Mouse (Mus musculus) adrenal gland, postnatal 10 days (tissue): Measurements from ENCODE around the gene Cxcl5. TPM values are rescaled to one million over a fixed set of nuclear protein-coding genes. Genes with fewer than 3 reads are reported as not detected.
"Not testable (repeated sequence)": the region's sequence is repeated elsewhere in the genome, so short reads cannot be mapped to it uniquely, and the experiment has no call there.

Source experiments
- DNase-seq: peaks from one replicate; pipeline ENCODE4 v3.0.0; 2021; ENCODE audit warnings: mixed read lengths
- microRNA-seq: library from miRNA; unstranded; fragments of <30 nt; microRNA quantifications from one replicate; pipeline ENCODE4 v1.2.0, GENCODE M21; 2021
- total RNA-seq, 2 experiments: library from RNA; stranded (reverse); gene quantifications; 2 replicates each; pipeline ENCODE4 v1.2.3; 2021

Gene Cxcl5
- total RNA-seq, 2 experiments from 2014 or later, result not detected

DNA sequence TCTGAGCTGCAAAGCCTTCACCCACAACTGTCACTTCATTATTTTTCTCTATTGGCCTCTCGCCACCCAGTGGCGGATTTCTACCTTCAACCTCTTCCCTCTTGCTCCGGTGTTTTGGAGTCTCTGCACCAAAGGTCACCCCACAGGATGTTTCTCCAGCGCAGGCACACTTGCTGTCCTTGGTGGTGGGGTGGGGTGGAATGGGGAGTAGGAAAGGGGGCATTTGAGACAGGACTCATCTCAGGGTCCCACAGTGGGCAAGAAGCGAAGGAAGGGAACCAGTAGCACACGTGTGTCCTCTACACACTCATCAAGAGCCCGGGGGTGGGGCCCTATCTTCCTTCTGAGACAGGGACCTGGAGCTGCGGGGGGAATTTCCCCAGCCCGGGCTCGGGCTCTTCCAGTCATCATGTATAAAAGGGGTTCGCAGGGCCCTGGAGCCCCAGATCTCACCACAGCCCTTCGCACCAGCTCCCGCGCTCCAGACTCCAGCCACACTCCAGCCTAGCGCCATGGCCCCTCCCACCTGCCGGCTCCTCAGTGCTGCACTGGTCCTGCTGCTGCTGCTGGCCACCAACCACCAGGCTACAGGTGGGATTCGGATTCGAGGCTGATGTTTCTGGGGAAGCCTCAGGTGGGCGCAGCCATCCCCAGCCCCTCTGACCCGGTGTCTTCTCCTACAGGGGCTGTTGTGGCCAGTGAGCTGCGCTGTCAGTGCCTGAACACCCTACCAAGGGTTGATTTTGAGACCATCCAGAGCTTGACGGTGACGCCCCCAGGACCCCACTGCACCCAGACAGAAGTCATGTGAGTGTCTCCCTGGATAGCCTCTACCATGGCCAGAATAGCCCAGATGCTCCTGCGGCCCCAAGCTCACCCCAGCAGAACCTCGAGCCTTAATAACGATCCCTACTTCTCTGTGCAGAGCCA is 26.8 kb downstream of the Cxcl5 start, which contains the start of gene Cxcl3:
Gene Cxcl3, plus strand, starts transcription at position 445 of the 930 bp plus-strand sequence.
- DNase-seq, result peak; percentile 40

DNA sequence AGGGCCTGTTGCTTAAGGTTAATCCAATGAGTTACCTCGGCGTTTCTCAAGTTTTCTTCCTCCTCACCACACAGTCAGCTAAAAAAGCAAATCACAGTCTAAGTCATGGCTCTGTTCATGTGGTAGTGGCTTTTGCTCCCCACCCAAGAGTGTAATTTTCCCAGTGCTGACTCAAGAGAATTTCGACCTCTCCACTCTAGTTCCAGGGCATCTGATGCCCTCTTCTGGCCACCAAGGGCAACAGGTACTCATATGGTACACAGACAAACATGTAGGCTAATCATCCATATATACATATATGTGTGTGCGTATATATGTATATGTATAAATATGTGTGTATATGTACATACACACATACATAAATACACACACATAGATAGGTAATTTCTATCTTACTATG is 29.0 kb downstream of the Cxcl5 start:
- no peak for DNase-seq

DNA sequence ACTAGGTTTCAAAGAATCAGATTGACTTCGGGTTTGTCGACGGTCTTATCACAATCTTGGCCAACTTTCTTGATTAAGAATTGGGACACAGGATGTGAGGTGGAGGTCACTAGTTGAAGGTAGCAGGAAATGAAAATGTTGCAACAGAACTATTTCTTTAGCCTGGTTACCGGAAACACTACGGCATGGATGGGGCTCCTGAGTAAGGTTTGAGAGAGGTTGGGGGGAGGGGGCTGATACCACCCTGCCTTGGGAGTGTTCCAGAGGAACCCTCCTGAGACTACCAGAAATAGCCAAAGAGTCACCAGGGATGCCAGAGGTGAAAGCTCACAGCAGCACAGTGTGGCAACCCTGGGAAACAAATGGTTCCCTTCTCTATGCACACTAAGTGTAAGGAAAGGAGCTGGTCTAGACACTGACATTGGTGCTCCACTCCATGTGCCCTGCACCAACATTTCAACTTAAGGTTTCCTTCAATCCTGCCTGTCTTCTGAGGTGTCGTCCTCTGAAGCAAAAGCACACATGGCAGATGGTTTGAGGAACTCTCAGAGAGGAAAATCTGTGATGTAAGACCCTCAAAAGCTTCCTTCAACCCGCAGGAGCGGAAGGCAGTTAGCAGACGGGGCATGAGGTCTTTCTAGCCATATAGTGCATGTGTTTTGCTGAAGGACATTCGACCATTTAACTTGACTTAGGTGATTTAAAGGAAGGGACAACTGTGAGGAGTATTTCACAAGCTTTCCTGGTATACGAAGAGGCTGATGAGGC is 30.3 kb downstream of the Cxcl5 start:
- DNase-seq, result peak; percentile 50

DNA sequence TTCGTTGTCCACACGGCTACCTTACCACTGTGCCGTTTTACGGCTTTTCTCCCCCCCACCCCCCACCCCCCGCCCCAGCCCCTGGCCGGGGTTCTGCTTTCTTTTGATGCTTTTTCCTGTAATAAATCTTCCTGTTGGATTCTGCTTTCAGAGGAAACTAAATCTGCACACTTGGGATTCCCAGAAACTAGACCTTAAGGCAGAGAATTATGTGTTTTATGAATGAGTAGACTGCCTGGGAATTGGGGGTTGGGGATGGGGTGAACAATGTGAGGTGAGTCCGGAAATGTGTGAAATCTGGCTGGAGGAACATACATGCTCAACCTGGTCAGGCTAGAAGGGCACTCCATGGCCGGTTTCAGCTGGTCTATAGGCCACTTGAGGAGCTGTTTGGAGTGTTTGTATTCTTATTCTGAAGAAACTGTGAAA is 30.9 kb downstream of the Cxcl5 start:
- DNase-seq, result no peak

DNA sequence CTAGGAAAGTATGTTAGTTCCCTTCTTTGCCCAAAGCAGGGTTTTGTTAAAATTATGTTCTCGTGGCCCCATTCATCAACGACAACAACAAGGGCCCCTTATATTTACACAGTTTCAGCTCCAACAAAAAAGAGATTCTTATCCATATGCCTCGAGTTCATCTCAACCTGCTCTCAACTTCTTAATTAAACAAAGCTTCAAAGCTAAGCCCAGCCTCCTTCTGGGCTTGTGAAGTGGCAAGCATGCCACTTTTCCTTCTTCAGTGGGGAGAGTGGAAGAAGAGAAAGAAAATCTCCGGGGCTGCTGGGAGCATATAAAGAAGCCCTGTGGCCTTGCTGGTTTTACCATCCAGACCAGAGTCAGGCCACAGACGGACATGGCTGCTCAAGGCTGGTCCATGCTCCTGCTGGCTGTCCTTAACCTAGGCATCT is 35.0 kb downstream of the Cxcl5 start, which contains the start of gene Cxcl15:
Gene Cxcl15, plus strand, starts transcription at position 340 of the 431 bp plus-strand sequence.
- no peak for DNase-seq

DNA sequence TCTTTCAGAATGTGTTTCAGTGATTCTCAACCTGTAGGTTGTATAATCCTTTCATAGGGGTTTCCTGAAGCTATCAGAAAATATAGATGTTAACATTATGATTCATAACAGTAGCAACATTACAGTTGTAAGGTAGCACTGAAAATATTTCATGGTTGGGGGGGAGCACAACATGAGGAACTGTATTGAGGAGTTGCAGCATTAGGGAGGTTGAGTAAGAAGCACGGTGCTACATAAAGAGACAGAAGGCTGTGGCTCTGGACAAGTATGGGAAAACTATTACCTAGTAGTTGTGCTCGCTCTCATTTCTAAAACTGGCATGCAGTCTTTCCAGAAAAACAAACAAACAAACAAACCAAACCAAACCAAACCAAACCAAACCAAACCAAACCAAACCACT is 36.2 kb downstream of the Cxcl5 start:
- DNase-seq, result not testable (repeated sequence)

DNA sequence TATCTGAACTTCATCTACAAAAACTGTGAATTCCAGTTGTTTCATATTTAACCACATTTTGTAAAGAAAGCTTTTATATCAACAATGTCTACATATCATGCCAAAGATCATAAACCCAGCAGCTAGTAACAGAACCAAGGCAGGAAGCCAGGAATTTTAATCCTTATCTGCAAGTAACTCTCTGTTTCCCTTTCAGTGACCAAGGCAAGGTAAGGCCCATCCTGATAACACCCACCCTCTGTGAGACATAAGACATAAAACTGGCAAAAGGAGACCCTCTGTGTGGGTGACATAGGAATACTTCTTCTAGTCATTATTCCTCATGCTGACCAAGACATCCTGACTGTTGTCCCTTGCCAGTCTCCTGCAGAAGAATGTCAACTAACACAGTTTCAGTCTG is 45.4 kb downstream of the Cxcl5 start:
- no peak for DNase-seq

DNA sequence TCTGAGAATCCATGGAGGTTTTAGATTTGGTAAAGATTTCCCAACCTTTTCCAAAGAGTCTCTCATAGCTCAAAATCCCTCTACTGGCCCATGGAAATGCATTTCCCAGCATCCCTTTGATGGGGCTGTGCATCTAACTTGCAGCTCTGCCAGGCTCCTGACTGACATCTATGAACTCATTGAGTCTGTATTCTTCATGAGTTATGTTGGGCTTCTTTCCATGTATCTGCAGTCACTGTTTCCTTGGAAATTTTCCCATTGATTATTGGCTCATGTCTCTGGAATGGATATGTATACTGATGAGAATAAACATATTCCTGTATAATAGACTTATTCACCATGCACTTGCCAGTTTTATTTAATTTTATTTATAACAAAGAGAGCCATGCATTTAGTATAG is 46.9 kb downstream of the Cxcl5 start:
- no peak for DNase-seq

DNA sequence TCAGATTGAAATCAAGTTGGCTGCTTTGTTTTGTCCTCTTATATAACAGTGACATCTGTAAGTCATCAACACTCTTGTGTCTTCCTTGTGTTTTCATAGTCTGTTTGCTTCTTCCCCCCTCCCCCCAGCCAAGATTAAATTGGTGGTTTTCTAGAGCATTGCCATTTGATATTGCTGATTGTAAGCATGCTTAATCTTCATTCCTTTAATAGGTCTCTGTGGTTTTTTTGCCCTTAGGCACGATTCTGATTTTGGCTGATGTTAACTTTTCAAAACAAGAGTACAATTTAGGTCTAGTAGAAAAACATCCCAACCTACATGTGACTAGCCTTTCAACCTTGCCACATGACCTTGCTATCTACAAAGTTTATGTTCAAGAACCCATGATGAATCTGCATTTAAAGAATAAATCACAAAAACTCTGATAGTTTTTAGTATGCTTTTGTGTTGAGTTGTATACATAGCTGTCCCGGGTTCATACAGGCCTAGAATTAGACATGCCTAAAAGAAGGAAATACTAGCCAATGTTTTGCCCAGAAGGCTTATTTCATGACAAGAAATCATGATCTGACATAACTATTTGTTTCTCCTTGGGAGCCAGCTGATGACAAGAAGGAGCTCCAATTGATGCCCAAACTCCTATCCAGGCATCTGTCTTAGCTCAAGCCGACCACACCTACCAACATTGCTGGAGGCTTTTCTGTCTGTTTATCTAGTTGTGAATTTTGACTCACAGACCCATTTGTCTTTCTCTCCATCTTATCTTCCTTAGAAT is 48.2 kb downstream of the Cxcl5 start:
- no peak for DNase-seq

Small RNA genes within 50 kb of the gene (microRNA-seq; reads per million reads assigned to microRNA genes)
- not detected for gene Gm24322

Other genes with a start within 250 kb of the Cxcl5 start
- 100 to 1,000 TPM in 1 of 2 experiments, 10 to 100 TPM in 1; 52.5 to 116 TPM for gene Afm, start 240.4 kb upstream of the Cxcl5 start, total RNA-seq
- gene 5830473C10Rik, start 198.3 kb upstream of the Cxcl5 start, total RNA-seq, result 10 to 100 TPM in 1 of 2 experiments, 1 to 10 TPM in 1; 5.5 to 10.4 TPM
- gene Rassf6, start 118.7 kb upstream of the Cxcl5 start, total RNA-seq, result 1 to 10 TPM; 4.8 to 7.0 TPM
- gene Ppbp, start 9.2 kb downstream of the Cxcl5 start, total RNA-seq, result 1 to 10 TPM; 4.4 to 5.8 TPM
- gene Pf4, start 13.1 kb downstream of the Cxcl5 start, total RNA-seq, result 10 to 100 TPM; 27.3 to 27.8 TPM
- gene Cxcl3, start 26.7 kb downstream of the Cxcl5 start, total RNA-seq, result not detected
- gene Cxcl15, start 35.2 kb downstream of the Cxcl5 start, total RNA-seq, result not detected
- gene Cxcl1, start 131.9 kb downstream of the Cxcl5 start, total RNA-seq, result 1 to 10 TPM; 1.3 TPM
- under 1 TPM in 1 of 2 experiments, not detected in 1; 0.36 TPM for gene Cxcl2, start 144.5 kb downstream of the Cxcl5 start, total RNA-seq
- gene Mthfd2l, start 171.8 kb downstream of the Cxcl5 start, total RNA-seq, result 10 to 100 TPM; 14.8 to 16.1 TPM